Mouse (Mus musculus) forebrain, embryonic 15.5 days (tissue): ENCODE measurements around the gene Anapc15. TPM values are rescaled to one million over a fixed set of nuclear protein-coding genes. Genes with fewer than 3 reads are reported as not detected.
"Not testable (repeated sequence)": the region's sequence is repeated elsewhere in the genome, so short reads cannot be mapped to it uniquely, and the experiment has no call there.

Experiments
- ATAC-seq: fragments of 200-750 bp; cut with Nextera tagmentation; replicated peaks from 2 replicates; pipeline ENCODE4 v1.8.0; 2017; ENCODE audit warnings: mild to moderate bottlenecking, moderate TSS enrichment, moderate library complexity
- H3K27ac ChIP-seq: fragments of 300-500 bp; sonication (generic); replicated peaks from 2 replicates; pipeline ENCODE4 v1.5.1; 2015; ENCODE audit warnings: mild to moderate bottlenecking, inconsistent platforms
- H3K27me3 ChIP-seq: fragments of 300-500 bp; sonication (generic); 2 replicates; pipeline ENCODE4 v1.6.1; 2015; ENCODE audit warnings: inconsistent platforms
- H3K36me3 ChIP-seq: fragments of 300-500 bp; sonication (generic); 2 replicates; pipeline ENCODE4 v1.6.1; 2015; ENCODE audit warnings: mild to moderate bottlenecking, inconsistent platforms
- H3K4me1 ChIP-seq: fragments of 300-500 bp; sonication (generic); 2 replicates; pipeline ENCODE4 v1.6.1; 2015; ENCODE audit warnings: inconsistent platforms
- H3K4me2 ChIP-seq: fragments of 300-500 bp; sonication (generic); replicated peaks from 2 replicates; pipeline ENCODE4 v1.6.1; 2015; ENCODE audit warnings: mild to moderate bottlenecking, inconsistent platforms
- H3K4me3 ChIP-seq: fragments of 300-500 bp; sonication (generic); 2 replicates; pipeline ENCODE4 v1.5.1; 2015; ENCODE audit warnings: mild to moderate bottlenecking, inconsistent platforms
- H3K9ac ChIP-seq: fragments of 300-500 bp; sonication (generic); replicated peaks from 2 replicates; pipeline ENCODE4 v1.6.1; 2015; ENCODE audit warnings: mild to moderate bottlenecking, inconsistent platforms
- H3K9me3 ChIP-seq: fragments of 300-500 bp; sonication (generic); 2 replicates; pipeline ENCODE4 v1.6.1; 2016; ENCODE audit warnings: inconsistent platforms
- WGBS: fragments of 180-500 bp; shearing (Covaris S2); methylation state at CpG from one replicate; pipeline ENCODE4 v1.1.7; 2015; ENCODE audit warnings: mixed read lengths; 5-methylcytosine and 5-hydroxymethylcytosine counted together
- microRNA-seq: library from miRNA; unstranded; fragments of <30 nt; microRNA quantifications from one replicate; pipeline ENCODE4, GENCODE M21; 2016
- polyA plus RNA-seq: library from polyadenylated mRNA; unstranded; fragments of >200 nt; fragmentation: Nextera tagmentation; extraction: Ambion mirVana; gene quantifications from 2 replicates; pipeline ENCODE4 v1.2.1, GENCODE M21; 2015

Gene Anapc15
- polyA plus RNA-seq, 1 experiment from 2014 or later, result 71.1 TPM

GRCm38 (mm10) chr7:101938348-101938747 lies 74.8 kb downstream of the Anapc15 start:
- Histone ChIP-seq H3K36me3 (no peaks in the 10 kb centered on the region), H3K4me2 (no peak overlapping the region), H3K27me3 (no peaks in the 10 kb centered on the region), H3K27ac (no peak overlapping the region), H3K9ac (no peak overlapping the region), H3K9me3 (no peaks in the 10 kb centered on the region), H3K4me3 (no peak overlapping the region), H3K4me1 (peaks cover 30% of the 10 kb centered on the region)
- no peak for ATAC-seq
- WGBS, result 77% methylated on average over 2 of the region's 2 CpGs

- H3K27ac ChIP-seq, result no peak overlapping the region
- no peak overlapping the region for H3K4me2 ChIP-seq
- H3K4me3 ChIP-seq, result no peak overlapping the region
- no peaks in the 10 kb centered on the region for H3K36me3 ChIP-seq
- 92% methylated on average over 4 of the region's 4 CpGs for WGBS
- no peaks in the 10 kb centered on the region for H3K27me3 ChIP-seq
- no peaks in the 10 kb centered on the region for H3K9me3 ChIP-seq
- H3K9ac ChIP-seq, result no peak overlapping the region
- peaks cover 26% of the 10 kb centered on the region for H3K4me1 ChIP-seq
- ATAC-seq, result no peak
Measured at GRCm38 (mm10) chr7:101939758-101940157, 76.2 kb downstream of the Anapc15 start.

GRCm38 (mm10) chr7:101949008-101949407 lies 85.5 kb downstream of the Anapc15 start:
- H3K9me3 ChIP-seq, H3K36me3 ChIP-seq, H3K27me3 ChIP-seq, H3K4me3 ChIP-seq, H3K4me1 ChIP-seq, H3K27ac ChIP-seq, H3K4me2 ChIP-seq, H3K9ac ChIP-seq, ATAC-seq: not testable (repeated sequence)
- WGBS, result 91% methylated on average over 5 of the region's 5 CpGs

Small RNA genes lying within 50 kb of the gene (microRNA-seq; reads per million reads assigned to microRNA genes)
- gene Gm22655, result not detected

Other genes starting within 250 kb of the Anapc15 start
- gene Clpb, start 200.1 kb upstream of the Anapc15 start, polyA plus RNA-seq, result 41.8 and 48.0 TPM in 2 replicates
- not detected in 2 replicates for gene Phox2a, start 45.4 kb upstream of the Anapc15 start, polyA plus RNA-seq
- 18.0 and 22.3 TPM in 2 replicates for gene Inppl1, start 25.5 kb upstream of the Anapc15 start, polyA plus RNA-seq
- gene Folr2, start 6.5 kb upstream of the Anapc15 start, polyA plus RNA-seq, result 1.2 and 1.6 TPM in 2 replicates
- 18.9 and 30.4 TPM in 2 replicates for gene Folr1, start 7.1 kb downstream of the Anapc15 start, polyA plus RNA-seq
- 165 and 167 TPM in 2 replicates for gene Lamtor1, start 42.2 kb downstream of the Anapc15 start, polyA plus RNA-seq
- 0.24 and 0.47 TPM in 2 replicates for gene Tomt, start 42.6 kb downstream of the Anapc15 start, polyA plus RNA-seq
- gene Lrrc51, start 70.2 kb downstream of the Anapc15 start, polyA plus RNA-seq, result 9.5 and 12.7 TPM in 2 replicates
- gene Numa1, start 70.4 kb downstream of the Anapc15 start, polyA plus RNA-seq, result 63.3 and 65.1 TPM in 2 replicates
- gene Il18bp, start 155.0 kb downstream of the Anapc15 start, polyA plus RNA-seq, result 3.4 and 4.4 TPM in 2 replicates
- 32.1 and 33.0 TPM in 2 replicates for gene Rnf121, start 201.8 kb downstream of the Anapc15 start, polyA plus RNA-seq
- gene Xndc1, start 201.8 kb downstream of the Anapc15 start, polyA plus RNA-seq, result 40.3 TPM in 2 replicates
- 1.5 and 1.9 TPM in 2 replicates for gene Xntrpc, start 202.0 kb downstream of the Anapc15 start, polyA plus RNA-seq
- gene Trpc2, start 219.4 kb downstream of the Anapc15 start, polyA plus RNA-seq, result 0.29 TPM in 1 of 2 replicates, not detected in the other
- 0.17 and 0.28 TPM in 2 replicates for gene Art1, start 238.0 kb downstream of the Anapc15 start, polyA plus RNA-seq
- gene Art5, start 245.8 kb downstream of the Anapc15 start, polyA plus RNA-seq, result 0.83 and 0.97 TPM in 2 replicates